Mouse (Mus musculus) T-helper 17 cell (primary cell): ENCODE data around the gene H2afy2.

Source experiments
- in situ Hi-C, 2 experiments: fragments of 300-600 bp; cut with MboI, MseI; formaldehyde crosslinking; loops; 1 replicate in 1 of 2; 2 replicates in 1 of 2; pipeline ENCODE4 v1.15.1; 2025; ENCODE audit warnings: high pct_unique_total_duplicates in 2 of 2

H2afy2 gene

GRCm38 (mm10) chr10:61787541-61788313 is 3.8 kb upstream of the H2afy2 start:
- in situ Hi-C loops: loop anchor here in 1 of 2 experiments (10.0 kb wide), 1 partner anchor 1277 kb away; the partner anchor contains the start of gene Pbld1

- in situ Hi-C loops: loop anchor here in 1 of 2 experiments (10.0 kb wide), 1 partner anchor 1280 kb away; the partner anchor contains the start of gene Pbld1
Measured at GRCm38 (mm10) chr10:61784414-61784813, 467 bp upstream of the H2afy2 start.

GRCm38 (mm10) chr10:61782799-61783611 is 942 bp downstream of the H2afy2 start:
- in situ Hi-C loops: loop anchor here in 1 of 2 experiments (10.0 kb wide), 1 partner anchor 1282 kb away; the partner anchor contains the start of gene Pbld1

GRCm38 (mm10) chr10:61781461-61782128 is 2.4 kb downstream of the H2afy2 start:
- in situ Hi-C loops: loop anchor here in 1 of 2 experiments (10.0 kb wide), 1 partner anchor 1283 kb away; the partner anchor contains the start of gene Pbld1

GRCm38 (mm10) chr10:61766806-61767205 is 17.1 kb downstream of the H2afy2 start:
- in situ Hi-C loops: no loop called here

- in situ Hi-C loops: no loop called here
Measured at GRCm38 (mm10) chr10:61765558-61765957, 18.4 kb downstream of the H2afy2 start.

GRCm38 (mm10) chr10:61764689-61765088 is 19.3 kb downstream of the H2afy2 start:
- in situ Hi-C loops: no loop called here

GRCm38 (mm10) chr10:61759869-61760268 is 24.1 kb downstream of the H2afy2 start:
- in situ Hi-C loops: no loop called here

GRCm38 (mm10) chr10:61758904-61759303 is 25.0 kb downstream of the H2afy2 start:
- in situ Hi-C loops: no loop called here

GRCm38 (mm10) chr10:61757022-61757421 is 26.9 kb downstream of the H2afy2 start:
- in situ Hi-C loops: no loop called here

- in situ Hi-C loops: no loop called here
Measured at GRCm38 (mm10) chr10:61753071-61753470, 30.9 kb downstream of the H2afy2 start.

- in situ Hi-C loops: no loop called here
Measured at GRCm38 (mm10) chr10:61751534-61752219, 32.3 kb downstream of the H2afy2 start.

- in situ Hi-C loops: no loop called here
Measured at GRCm38 (mm10) chr10:61750014-61750413, 33.9 kb downstream of the H2afy2 start.

- in situ Hi-C loops: no loop called here
Measured at GRCm38 (mm10) chr10:61747302-61747701, 36.6 kb downstream of the H2afy2 start.

GRCm38 (mm10) chr10:61745133-61745532 is 38.8 kb downstream of the H2afy2 start:
- in situ Hi-C loops: no loop called here

- in situ Hi-C loops: no loop called here
Measured at GRCm38 (mm10) chr10:61742336-61742735, 41.6 kb downstream of the H2afy2 start.

- in situ Hi-C loops: no loop called here
Measured at GRCm38 (mm10) chr10:61741873-61742272, 42.1 kb downstream of the H2afy2 start.

- in situ Hi-C loops: no loop called here
Measured at GRCm38 (mm10) chr10:61741306-61741705, 42.6 kb downstream of the H2afy2 start.

- in situ Hi-C loops: no loop called here
Measured at GRCm38 (mm10) chr10:61738126-61738525, 45.8 kb downstream of the H2afy2 start.

GRCm38 (mm10) chr10:61737537-61737936 is 46.4 kb downstream of the H2afy2 start:
- in situ Hi-C loops: no loop called here

GRCm38 (mm10) chr10:61736671-61737078 is 47.3 kb downstream of the H2afy2 start:
- in situ Hi-C loops: no loop called here
